Mouse (Mus musculus): ENCODE data around the gene Galnt16.

- no peak for TF ChIP-seq POLR2A (IDR thresholded peaks at IDR 0.05; ENCODE audit: borderline replicate concordance, insufficient read depth, low read length)
- no peak for TF ChIP-seq CTCF (IDR thresholded peaks at IDR 0.05; ENCODE audit: borderline replicate concordance, insufficient read depth, low read depth, low read length)
These were observed 80.2 kb downstream of the Galnt16 start for GRCm38 (mm10) chr12:80598236-80598635.
